Mouse (Mus musculus) frontal cortex, postnatal 14 days (tissue): Measurements from ENCODE around the gene Adgrl2.

ENCODE experiments used
- DNase-seq, 2 experiments: peaks; one replicate each; pipeline ENCODE4 v3.0.0; 2022; ENCODE audit warnings: low spot score in 2 of 2

Gene Adgrl2

GRCm38 (mm10) chr3:148823551-148823950, 166.8 kb downstream of the Adgrl2 start:
- no peak for DNase-seq

GRCm38 (mm10) chr3:148821632-148822031, 168.7 kb downstream of the Adgrl2 start:
- no peak for DNase-seq

GRCm38 (mm10) chr3:148819323-148820046, 170.9 kb downstream of the Adgrl2 start:
- no peak for DNase-seq

GRCm38 (mm10) chr3:148818414-148819105, 171.8 kb downstream of the Adgrl2 start:
- DNase-seq = no peak

- DNase-seq = no peak
These were observed 172.9 kb downstream of the Adgrl2 start for GRCm38 (mm10) chr3:148817491-148817890.

- DNase-seq = no peak
These were observed 177.2 kb downstream of the Adgrl2 start for GRCm38 (mm10) chr3:148813121-148813520.

GRCm38 (mm10) chr3:148812059-148812458, 178.3 kb downstream of the Adgrl2 start:
- no peak for DNase-seq

- DNase-seq = no peak
These were observed 183.4 kb downstream of the Adgrl2 start for GRCm38 (mm10) chr3:148806977-148807376.

- no peak for DNase-seq
These were observed 197.0 kb downstream of the Adgrl2 start for GRCm38 (mm10) chr3:148793286-148793913.

GRCm38 (mm10) chr3:148770310-148770709, 220.0 kb downstream of the Adgrl2 start:
- no peak for DNase-seq
